Mouse (Mus musculus): ENCODE data around the gene Slco2a1. TPM values are rescaled to one million over a fixed set of nuclear protein-coding genes. Genes with fewer than 3 reads are reported as not detected.

Gene Slco2a1
- polyA plus RNA-seq, 1 experiment: 3.6 TPM

DNA sequence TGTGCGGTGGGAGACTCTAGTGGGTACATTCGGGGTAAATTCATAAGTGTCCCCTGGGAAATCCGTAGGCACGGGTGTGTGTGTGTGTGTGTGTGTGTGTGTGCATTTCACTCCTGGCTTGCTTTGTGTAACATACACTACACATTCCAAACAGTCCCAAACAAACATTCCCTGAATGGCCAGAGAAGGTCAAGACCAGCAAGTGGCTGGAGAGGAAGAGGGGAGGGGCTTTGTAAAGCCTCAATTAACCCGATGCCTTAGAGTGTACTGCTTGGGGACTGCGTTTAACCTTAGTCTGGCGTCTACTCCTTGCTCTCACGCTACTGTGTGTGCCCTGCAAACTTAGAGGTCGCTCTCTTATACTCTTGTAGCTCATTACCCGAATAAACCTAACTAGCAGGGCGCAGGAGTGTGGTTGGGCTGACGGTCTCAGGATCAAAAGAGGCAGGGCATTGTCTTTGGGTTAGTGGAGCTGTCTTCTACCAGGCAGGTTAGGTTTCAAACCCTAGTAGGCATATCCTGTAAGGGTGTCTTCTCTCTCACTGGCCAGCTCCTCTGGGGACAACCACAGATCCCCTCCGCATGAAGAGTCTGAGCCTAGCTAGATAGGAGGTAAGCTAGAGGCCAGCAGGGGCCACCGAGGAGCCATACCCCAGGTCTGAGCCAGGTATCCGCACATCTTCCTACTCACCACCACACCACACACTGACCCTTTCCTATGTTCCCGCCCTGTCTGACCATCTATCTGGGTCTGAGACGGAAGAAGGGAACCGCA, 122.4 kb downstream of the Slco2a1 start:
- DNase-seq: peak in 1 of 2 experiments; percentile 57
- TF ChIP-seq CTCF (IDR thresholded peaks at IDR 0.05; ENCODE audit: borderline replicate concordance, insufficient read depth, low read depth, low read length) (no peak), POLR2A (IDR thresholded peaks at IDR 0.05; ENCODE audit: borderline replicate concordance, insufficient read depth, low read length) (no peak)
- peak overlapping the region; percentile 91 for H3K27ac ChIP-seq (ENCODE audit: insufficient read depth, low read length)
- H3K4me1 ChIP-seq (ENCODE audit: control insufficient read depth, insufficient read depth, low read length): peaks cover 34% of the 10 kb centered on the region
- H3K27me3 ChIP-seq (ENCODE audit: control insufficient read depth, insufficient read depth, low read length): no peaks in the 10 kb centered on the region
- H3K4me3 ChIP-seq (replicated peaks; ENCODE audit: insufficient read depth, low read depth, low read length): peak overlapping the region; percentile 97
- WGBS: 17% methylated on average over 18 of the region's 18 CpGs

DNA sequence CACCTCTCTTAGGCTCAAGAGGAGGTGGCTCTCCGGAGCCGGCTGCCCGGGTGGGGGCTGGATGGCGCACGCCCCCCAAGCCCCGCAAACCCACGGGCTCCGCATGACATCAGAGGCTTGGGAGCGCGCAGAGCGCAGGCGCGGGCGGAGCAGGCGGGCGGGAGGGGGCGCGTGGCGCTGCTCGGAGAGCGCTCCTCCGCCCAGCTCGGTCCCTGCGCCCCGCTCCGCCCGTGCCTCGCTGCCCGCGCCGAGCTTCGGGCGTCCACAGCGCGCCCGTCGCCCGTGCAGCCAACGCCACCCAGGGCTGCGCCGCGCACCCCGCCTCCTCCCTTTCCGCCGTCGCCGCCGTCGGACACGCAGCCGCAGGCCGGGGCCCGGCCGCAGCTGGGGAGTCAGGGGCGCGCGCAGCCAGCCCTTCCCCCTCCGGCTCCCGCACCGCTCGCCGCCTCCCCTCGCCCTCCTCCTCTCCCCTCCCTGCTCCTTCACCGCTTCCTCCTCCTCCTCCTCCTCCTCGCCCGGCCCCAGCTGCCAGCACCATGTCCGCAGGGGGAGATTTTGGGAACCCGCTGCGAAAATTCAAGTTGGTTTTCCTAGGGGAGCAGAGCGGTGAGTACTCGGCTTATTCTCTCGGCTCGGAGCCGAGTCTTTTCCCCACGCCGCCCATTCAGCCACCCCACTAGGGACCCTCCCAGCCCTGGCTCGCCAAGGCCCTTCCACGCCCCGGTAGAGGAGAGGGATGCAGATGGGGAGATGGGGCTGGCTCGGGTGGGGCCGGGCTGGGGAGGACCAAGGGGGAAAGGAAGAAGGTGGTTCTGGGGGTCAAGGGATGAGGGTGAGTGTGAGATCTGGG, 123.3 kb downstream of the Slco2a1 start, which contains the start of gene Rab6b:
Rab6b (plus strand) TSS at position 167 of the 850 bp plus-strand sequence.
- peak; percentile 88 to 89 for DNase-seq
- Histone ChIP-seq H3K27ac (ENCODE audit: insufficient read depth, low read length) (peak within 1 kb of the TSS; percentile 93), H3K4me1 (ENCODE audit: control insufficient read depth, insufficient read depth, low read length) (peaks cover 37% of the 10 kb centered on the region), H3K27me3 (ENCODE audit: control insufficient read depth, insufficient read depth, low read length) (no peaks in the 10 kb centered on the region), H3K4me3 (replicated peaks; ENCODE audit: insufficient read depth, low read depth, low read length) (peak within 1 kb of the TSS; percentile 97)
- WGBS: under 1% methylated on average over 68 of the region's 81 CpGs
- TF ChIP-seq POLR2A (IDR thresholded peaks at IDR 0.05; ENCODE audit: borderline replicate concordance, insufficient read depth, low read length) (peak; percentile 63), CTCF (IDR thresholded peaks at IDR 0.05; ENCODE audit: borderline replicate concordance, insufficient read depth, low read depth, low read length) (no peak)

GRCm38 (mm10) chr9:103112471-103113271, 124.2 kb downstream of the Slco2a1 start:
- under 1% methylated on average over 35 of the region's 35 CpGs for WGBS
- Histone ChIP-seq H3K27ac (ENCODE audit: insufficient read depth, low read length) (peak overlapping the region; percentile 93), H3K4me3 (replicated peaks; ENCODE audit: insufficient read depth, low read depth, low read length) (peak overlapping the region; percentile 97), H3K4me1 (ENCODE audit: control insufficient read depth, insufficient read depth, low read length) (peaks cover 45% of the 10 kb centered on the region), H3K27me3 (ENCODE audit: control insufficient read depth, insufficient read depth, low read length) (no peaks in the 10 kb centered on the region)
- TF ChIP-seq POLR2A (IDR thresholded peaks at IDR 0.05; ENCODE audit: borderline replicate concordance, insufficient read depth, low read length) (no peak), CTCF (IDR thresholded peaks at IDR 0.05; ENCODE audit: borderline replicate concordance, insufficient read depth, low read depth, low read length) (no peak)
- DNase-seq: peak; percentile 68 to 76

DNA sequence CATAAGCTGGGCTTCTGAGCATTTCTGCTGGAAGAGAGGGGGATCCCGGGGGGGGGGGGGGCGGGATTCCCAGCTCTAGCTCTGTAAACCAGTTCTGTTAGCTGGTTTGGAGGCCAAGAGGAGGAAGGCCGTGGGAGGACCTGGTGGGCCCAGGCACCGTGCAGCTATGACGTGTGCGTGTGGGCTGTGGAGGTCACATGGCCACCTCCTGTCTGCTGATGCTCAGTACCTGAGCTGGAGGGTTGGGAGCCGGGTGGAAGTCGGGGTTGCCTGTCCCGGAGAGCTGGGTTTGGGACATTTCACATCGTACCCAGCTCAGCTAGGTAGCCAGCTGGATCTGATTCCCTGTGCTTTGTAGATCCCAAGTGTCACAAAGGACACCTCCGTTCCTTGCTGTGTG, 124.8 kb downstream of the Slco2a1 start:
- Histone ChIP-seq H3K4me1 (ENCODE audit: control insufficient read depth, insufficient read depth, low read length) (peaks cover 50% of the 10 kb centered on the region), H3K27ac (ENCODE audit: insufficient read depth, low read length) (peak overlapping the region; percentile 44), H3K4me3 (replicated peaks; ENCODE audit: insufficient read depth, low read depth, low read length) (peak overlapping the region; percentile 97), H3K27me3 (ENCODE audit: control insufficient read depth, insufficient read depth, low read length) (no peaks in the 10 kb centered on the region)
- WGBS: 6% methylated on average over 10 of the region's 11 CpGs
- no peak for TF ChIP-seq CTCF (IDR thresholded peaks at IDR 0.05; ENCODE audit: borderline replicate concordance, insufficient read depth, low read depth, low read length)
- TF ChIP-seq POLR2A (IDR thresholded peaks at IDR 0.05; ENCODE audit: borderline replicate concordance, insufficient read depth, low read length): no peak
- peak; percentile 62 to 66 for DNase-seq

DNA sequence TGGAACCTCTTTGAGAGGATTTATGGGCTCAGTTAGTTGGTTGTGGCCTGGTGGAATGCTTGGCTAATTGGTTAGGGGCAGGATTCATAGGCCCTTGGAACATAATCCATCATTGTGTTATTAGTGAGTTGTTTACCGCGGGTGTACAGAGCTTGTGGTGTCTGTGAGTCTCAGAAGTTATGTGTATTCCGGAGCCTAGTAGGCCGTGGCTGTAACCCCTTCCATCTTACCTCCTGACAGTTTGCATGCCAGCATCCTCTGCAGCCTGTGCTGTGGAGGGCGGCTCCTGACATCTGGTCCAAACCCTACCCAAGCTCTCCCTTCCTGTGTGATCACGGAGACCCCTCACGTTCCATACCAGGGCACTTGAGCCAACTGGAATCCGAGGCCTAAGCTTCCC, 125.8 kb downstream of the Slco2a1 start:
- no peak for DNase-seq
- 34% methylated on average over 8 of the region's 8 CpGs for WGBS
- H3K27ac ChIP-seq (ENCODE audit: insufficient read depth, low read length): no peak overlapping the region
- H3K27me3 ChIP-seq (ENCODE audit: control insufficient read depth, insufficient read depth, low read length): no peaks in the 10 kb centered on the region
- peak overlapping the region; percentile 9 for H3K4me3 ChIP-seq (replicated peaks; ENCODE audit: insufficient read depth, low read depth, low read length)
- peaks cover 60% of the 10 kb centered on the region for H3K4me1 ChIP-seq (ENCODE audit: control insufficient read depth, insufficient read depth, low read length)
- TF ChIP-seq POLR2A (IDR thresholded peaks at IDR 0.05; ENCODE audit: borderline replicate concordance, insufficient read depth, low read length): no peak
- TF ChIP-seq CTCF (IDR thresholded peaks at IDR 0.05; ENCODE audit: borderline replicate concordance, insufficient read depth, low read depth, low read length): no peak

- 41% methylated on average over 13 of the region's 13 CpGs for WGBS
- H3K4me3 ChIP-seq (replicated peaks; ENCODE audit: insufficient read depth, low read depth, low read length): peak overlapping the region; percentile 9
- H3K27me3 ChIP-seq (ENCODE audit: control insufficient read depth, insufficient read depth, low read length): no peaks in the 10 kb centered on the region
- DNase-seq: no peak
- TF ChIP-seq POLR2A (IDR thresholded peaks at IDR 0.05; ENCODE audit: borderline replicate concordance, insufficient read depth, low read length) (no peak), CTCF (IDR thresholded peaks at IDR 0.05; ENCODE audit: borderline replicate concordance, insufficient read depth, low read depth, low read length) (no peak)
- no peak overlapping the region for H3K27ac ChIP-seq (ENCODE audit: insufficient read depth, low read length)
- peaks cover 64% of the 10 kb centered on the region for H3K4me1 ChIP-seq (ENCODE audit: control insufficient read depth, insufficient read depth, low read length)
Observed at GRCm38 (mm10) chr9:103114901-103115300, 126.4 kb downstream of the Slco2a1 start.

DNA sequence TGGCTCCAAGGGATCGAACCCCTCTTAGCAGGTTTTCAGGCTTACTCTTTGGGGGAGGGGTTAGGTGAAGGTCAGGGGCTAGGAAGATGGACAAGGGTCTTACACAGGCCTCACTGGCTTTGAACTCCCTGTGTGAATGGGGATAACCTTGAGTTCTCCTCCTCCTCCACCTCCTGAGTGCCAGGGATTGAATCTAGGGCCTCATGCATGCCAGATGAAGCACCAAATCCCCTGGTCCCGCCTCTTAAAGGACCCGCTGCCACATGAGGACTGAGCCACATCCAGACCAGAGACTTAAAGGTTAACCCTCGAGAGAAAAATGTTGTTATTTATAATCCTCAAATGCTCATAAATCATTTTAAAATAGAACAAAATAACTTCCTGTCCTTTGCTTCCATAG, 128.4 kb downstream of the Slco2a1 start:
- 52% methylated on average over 4 of the region's 4 CpGs for WGBS
- no peak for DNase-seq
- Histone ChIP-seq H3K4me1 (ENCODE audit: control insufficient read depth, insufficient read depth, low read length) (peaks cover 73% of the 10 kb centered on the region), H3K4me3 (replicated peaks; ENCODE audit: insufficient read depth, low read depth, low read length) (no peak overlapping the region), H3K27me3 (ENCODE audit: control insufficient read depth, insufficient read depth, low read length) (no peaks in the 10 kb centered on the region), H3K27ac (ENCODE audit: insufficient read depth, low read length) (no peak overlapping the region; the same call in 1 of the 2 replicates)
- TF ChIP-seq POLR2A (IDR thresholded peaks at IDR 0.05; ENCODE audit: borderline replicate concordance, insufficient read depth, low read length) (no peak), CTCF (IDR thresholded peaks at IDR 0.05; ENCODE audit: borderline replicate concordance, insufficient read depth, low read depth, low read length) (no peak)

Data from cerebellum, adult 2 months (tissue).